Mouse (Mus musculus) brain, adult 2 months (tissue): ENCODE results near the gene Slc45a2.

Experiments used
- DNase-seq: peaks from one replicate; pipeline ENCODE4 v3.0.0; 2011; ENCODE audit warnings: low read depth, low spot score

The Slc45a2 gene

DNA sequence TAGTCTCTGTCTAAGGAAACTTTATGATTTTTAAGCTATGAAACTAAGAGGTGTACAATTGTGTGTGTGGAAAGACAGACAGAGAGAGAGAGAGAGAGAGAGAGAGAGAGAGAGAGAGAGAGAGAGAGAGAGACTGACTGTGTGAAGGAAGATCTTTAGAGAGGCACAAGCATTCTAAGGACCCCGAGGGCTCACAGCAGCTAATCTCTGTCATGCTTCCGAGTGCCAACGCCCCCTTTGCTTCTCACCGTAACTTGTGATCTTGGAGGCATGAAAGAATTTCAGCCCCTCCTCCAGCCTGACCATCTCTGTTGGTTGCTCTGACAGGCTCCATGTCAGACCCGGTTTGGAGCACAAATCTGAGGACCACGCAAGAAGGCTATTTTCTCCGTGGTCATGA is at the start of gene Slc45a2:
TSS of gene Slc45a2 (plus strand) at position 301 of the 400 bp plus-strand sequence.
- no peak for DNase-seq

DNA sequence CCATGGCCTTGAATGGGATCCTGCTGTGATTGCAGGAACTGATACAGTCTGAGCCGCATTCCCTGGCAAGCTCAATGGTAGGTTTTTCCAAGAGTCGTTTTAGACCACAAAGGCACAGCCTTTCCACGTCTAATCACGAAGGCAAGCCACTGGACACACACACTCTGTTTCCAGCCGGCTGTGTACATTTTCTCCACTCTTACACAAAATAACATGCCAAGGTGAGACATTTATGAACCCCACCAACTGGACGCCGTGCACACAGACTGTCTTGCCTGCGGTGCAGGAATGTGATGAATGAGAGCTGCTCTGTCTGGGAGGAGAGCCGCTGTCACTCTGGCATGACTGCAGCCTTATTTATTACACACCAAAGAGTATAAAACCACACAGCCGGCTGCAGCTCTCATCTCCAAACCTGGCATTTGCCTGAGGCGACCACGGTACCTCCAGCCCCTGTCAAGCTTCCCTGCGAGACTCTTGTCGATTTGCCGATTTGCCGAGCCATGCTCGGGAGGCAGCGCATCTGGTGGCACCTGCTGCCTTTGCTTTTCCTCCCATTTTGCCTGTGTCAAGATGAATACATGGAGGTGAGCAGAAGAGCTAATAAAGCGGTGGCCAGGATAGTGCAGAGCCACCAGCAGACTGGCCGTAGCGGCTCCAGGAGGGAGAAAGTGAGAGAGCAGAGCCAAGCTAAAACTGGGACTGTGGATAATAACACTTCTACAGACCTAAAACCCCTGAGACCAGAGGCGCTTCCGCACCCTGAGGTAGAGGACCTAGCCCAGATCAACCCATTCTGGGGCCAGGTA is 48.4 kb upstream of the Slc45a2 start, which contains the start of gene C1qtnf3:
TSS of gene C1qtnf3 (plus strand) at position 382 of the 809 bp plus-strand sequence.
- DNase-seq = no peak

DNA sequence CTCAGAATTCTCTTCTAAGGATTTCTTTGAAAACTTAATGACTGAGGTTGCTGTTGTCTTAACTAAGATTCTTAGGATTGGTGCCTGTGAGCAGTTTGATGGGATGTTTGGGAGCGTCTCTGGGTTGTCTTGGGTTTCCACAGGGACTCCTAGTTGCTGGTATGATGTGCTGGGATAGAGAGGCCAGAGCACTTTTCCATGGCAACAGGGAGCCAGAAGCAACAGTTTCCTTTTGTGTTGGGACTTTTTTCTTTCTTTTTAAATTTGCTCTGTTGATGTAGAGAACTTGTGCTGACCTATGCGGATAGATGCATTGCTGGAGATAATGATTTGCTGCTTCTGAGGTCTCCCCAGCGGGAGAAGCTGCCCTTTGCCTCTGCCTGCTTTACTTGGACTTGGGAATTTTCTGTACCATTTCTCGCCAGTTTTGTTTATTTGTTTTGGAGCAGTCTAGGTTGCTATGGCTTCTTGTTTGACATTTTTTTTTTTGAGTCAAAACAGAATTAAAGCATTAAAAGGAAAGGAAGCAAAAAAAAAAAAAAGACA is 47.7 kb upstream of the Slc45a2 start:
- no peak for DNase-seq

DNA sequence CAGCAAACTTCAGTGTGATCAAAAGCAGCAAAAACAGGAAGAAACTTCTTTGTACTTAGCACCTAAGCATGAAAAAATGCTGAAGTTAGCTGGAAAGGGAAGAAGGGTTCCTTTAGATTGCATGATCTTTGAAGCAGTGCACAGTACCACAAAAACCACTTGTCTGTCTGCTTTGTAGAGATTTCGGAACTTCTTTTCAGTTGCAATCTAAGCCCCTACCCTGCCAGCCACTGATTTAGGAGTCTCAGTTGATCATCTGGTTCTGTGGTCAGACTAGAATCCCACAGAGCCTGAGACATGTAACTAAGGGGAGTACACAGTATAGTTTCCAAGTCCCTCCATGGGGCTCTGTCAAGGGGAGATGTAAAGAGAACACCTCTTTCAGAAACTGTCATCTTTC is 47.1 kb upstream of the Slc45a2 start:
- no peak for DNase-seq

DNA sequence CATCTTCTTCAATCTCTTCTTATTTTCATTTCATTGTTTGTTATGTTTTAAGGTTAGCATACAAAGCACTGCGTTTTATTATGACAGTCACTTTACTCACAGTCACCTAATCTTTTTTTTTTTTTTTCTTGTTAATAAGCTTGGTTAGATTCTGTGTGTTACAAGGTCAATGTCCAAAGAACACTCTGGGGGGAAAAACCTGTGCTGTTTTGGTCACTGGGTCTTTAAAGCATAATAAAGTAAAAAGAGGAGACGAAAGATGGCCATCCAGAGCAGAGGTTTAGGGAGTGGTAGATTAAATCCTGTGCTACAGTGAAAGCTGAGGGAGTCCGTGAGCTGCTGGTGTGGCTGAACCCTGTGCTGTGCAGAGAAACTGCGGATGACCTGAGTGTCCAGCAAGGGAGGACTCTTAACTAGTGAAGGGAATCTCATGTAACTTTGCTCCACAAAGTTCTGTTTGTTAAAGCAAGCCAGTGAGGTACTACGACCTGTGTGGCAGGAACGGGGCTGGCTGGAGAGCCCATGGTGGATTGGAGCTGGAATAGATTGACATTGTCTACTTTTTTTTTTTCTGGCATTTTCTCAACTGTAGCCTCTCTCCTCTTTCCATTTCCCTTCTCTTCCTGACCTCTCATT is 46.0 kb upstream of the Slc45a2 start:
- DNase-seq = no peak

DNA sequence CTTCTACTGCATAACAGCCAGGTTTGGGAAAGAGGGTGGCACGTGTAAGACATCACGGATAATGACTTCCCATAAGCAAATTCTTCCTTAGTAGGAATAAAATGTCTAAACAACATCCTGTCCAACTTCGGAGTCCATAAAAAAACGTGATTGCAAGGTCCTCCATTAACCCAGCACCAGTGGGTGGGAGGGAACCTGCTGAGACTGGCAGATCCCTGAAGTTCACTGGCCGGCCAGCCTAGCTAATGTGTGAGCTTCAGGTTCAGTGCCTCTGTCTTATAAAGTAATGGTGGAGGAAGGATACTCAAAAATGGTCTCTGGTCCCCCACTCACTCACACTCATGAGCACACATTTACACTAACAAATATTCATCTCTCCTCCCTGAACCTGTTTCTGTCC is 45.4 kb upstream of the Slc45a2 start:
- no peak for DNase-seq

DNA sequence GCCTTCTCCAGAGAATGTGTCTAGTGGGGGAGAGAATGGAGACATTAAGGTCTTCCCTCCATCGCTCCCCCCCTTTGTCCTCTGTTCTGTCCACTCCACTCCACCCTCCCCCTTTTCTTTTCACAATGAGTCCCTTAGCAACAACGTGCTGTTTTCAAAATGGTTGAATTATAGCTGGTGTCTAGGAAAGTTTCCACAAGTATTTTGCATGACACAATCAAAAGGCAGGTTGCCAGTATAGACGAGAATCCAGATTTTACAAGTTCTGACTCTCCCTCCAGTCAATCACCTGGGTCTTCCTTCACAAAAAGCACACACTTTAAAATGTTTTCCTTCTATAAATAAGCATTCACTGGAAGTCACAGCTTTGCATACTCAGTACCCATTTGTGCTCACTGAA is 43.8 kb upstream of the Slc45a2 start:
- no peak for DNase-seq

DNA sequence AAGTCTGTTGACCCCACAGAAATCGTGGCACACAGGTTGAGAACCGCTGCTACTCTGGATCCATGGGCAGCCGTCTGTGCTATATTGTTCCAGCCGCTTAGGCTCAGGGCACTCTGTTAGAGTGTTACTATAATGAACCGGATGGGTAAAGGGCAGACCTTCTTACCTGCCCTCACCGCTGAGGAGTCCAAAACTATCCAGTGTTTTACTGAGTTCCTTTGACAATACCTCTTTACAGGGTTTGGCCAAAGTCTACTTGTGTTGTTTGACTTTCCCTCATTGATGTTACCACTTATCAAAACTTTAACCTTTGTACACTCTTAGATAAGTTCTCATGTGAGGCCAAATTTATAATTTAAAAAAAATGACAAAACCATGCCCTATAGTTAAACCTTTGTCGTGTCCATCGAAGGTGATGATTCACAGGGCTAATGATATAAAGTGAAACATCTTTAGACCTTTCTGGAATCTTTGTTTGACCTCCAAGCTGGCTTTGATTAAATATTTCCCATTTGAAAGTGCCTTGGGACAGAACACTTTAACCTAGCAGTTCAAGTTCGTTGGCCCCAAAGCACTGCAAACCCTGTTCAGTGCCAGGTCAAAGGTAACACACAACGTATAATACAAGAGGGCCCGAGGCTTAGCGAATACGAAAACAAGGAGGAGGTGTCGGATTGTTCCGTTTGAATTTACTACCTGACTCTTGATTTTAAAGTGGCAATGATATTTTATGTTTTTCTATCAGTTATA is 41.1 kb upstream of the Slc45a2 start:
- no peak for DNase-seq

DNA sequence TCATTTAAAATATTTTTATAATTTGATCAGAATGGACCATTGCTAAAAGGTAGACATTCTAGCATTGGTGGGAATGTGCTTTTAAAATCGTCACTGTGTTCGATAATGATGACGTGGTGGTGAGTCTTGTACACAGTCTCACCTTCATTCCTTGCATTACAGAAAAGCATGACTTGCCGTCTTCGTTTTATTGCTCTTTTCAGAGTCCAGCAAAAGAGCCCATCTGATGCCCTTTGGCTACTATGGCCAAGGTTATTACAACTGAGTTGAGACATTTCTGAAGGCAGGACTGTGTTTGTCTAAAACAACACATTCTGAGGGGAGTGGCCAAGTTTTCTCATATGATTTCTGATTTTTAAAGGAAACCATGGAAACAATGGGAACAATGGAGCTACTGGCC is 40.3 kb upstream of the Slc45a2 start:
- DNase-seq = no peak

DNA sequence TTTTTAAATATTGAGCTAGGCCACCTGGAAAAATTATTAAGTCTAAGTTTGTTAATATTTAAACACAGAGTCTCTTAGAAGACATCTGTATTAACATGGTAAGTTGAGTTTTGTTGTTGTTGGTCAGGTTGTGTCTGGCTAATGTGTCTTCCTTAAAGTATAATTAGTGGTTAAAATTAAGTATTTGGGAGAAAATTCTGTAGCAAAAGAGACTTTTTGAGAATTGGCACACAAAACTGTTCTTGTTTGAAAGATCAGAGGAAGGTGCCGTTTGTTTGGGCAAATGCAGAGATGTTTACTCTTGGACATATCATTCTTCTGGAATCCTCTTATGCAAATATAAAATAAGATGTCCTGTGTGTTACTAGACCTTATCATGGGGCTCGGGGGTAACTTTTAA is 37.9 kb upstream of the Slc45a2 start:
- DNase-seq = no peak

DNA sequence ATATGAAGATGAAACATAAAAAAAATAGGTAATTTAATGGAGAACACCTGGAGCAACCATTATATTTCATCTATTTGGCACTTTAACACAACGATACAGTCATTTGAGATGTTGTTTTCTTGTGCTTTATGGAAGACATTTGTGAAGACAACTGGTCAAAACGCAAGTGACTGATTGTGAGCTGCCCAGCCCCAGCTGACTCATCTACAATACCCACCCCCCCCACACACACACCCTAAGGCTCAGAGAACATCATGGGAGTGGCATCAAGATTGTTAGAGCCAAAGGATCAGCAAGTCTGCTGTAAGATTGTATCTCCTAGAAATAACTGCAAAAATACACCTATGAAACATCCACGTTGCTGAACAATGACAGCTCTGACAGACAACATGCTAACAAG is 31.1 kb upstream of the Slc45a2 start:
- no peak for DNase-seq

DNA sequence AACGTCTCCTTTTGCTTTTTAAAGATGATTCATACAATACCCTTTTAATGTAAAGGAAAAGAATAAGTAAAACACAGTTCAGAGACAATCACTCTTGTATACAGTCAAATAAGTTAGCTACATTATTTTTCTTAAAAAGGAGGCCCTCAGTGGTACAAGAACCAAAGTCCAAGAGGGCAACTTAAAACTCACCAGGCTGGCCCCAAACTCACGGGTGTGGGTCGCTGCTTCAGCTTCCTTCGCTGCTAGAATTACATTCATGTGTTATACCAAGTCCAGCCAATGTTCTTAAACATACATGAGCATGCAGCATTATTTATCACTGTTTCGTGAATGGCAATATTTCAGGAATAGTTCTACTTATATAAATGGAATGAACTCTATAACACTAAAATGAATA is 29.7 kb upstream of the Slc45a2 start:
- no peak for DNase-seq

DNA sequence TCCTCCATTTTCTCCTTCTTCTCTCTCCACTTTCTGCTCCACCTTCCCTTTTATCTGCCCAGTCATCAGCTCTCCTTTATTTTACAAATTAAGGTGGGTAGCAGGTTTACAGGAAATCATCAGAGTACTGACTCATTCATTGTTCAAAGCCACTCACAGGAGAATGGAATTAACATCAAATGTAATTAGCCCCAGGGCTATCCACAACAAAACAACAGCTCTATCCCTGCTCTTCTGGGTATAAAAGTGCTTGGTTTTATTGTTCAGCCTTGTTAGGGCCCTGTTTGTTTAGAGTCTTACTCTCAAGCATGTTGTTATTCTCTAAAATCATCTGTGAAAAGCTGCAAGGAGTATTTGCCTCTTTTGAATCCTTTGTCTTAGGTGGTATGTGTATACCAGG is 23.4 kb upstream of the Slc45a2 start:
- DNase-seq = no peak

DNA sequence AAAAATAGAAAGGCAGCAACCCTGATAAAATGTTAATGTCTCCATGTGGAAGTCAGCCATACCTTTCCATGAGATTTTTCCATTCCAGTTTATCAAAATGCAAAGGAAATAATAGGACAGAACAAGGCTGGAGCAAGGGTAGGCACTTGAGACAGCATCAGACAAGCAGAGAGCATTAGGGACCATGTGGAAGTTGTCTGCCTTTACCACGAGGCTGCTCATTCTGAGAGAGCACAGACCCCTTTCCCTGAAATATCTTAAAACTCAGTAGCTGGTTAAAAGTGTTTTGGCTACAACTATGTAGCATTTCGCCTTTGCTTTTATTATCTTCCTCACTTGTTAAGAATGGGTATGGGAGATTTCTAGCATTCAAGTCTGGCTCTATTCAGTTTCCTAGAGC is 19.8 kb upstream of the Slc45a2 start:
- DNase-seq = no peak

DNA sequence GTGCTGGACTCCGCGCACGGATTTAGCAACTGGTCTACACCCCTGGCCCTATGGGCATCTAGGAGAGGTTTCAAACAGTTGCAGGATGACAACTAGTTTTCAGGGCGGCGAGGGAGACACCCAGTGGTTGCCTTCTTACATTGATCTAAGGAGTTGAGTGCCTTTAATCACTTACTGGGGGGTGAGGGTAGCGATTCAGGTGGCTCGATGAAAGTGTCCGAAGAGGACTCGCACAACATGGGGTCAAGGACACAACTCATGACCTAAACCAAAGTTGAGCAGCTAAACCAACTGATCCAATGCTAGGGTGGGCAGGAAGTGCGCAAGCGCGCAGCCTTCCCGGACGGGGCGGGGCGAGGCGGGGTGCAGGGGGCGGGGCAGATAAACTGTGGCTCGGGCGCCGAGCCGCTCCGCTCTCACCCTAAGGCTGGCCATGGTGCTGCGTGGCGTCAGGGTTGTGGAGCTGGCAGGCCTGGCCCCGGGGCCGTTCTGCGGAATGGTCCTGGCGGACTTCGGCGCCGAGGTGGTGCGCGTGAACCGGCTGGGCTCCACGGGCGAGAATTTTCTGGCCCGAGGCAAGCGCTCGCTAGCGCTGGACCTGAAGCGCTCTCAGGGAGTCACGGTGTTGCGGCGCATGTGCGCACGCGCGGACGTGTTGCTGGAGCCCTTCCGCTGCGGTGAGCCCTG is 19.0 kb upstream of the Slc45a2 start, which contains the start of gene Amacr:
TSS of gene Amacr (plus strand) at position 380 of the 687 bp plus-strand sequence.
- DNase-seq = peak; percentile 97

DNA sequence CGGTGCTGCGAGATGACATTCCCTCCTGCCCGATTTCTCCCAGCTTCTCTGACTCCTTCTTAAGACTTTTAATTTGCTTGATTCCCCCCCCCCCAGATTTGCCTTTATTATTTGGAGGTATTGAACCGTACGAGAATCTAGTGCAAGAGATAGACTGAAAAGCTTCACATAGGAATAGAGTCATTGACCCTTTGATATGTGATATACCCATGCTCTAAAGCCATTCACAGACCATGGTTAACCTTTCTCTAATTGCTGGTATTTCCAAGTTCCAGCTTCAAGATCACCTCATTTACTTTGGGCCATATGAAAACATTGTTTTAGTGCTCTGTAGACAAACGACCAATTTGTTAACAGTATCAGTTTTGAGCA is 18.5 kb upstream of the Slc45a2 start:
- DNase-seq = peak; percentile 15

DNA sequence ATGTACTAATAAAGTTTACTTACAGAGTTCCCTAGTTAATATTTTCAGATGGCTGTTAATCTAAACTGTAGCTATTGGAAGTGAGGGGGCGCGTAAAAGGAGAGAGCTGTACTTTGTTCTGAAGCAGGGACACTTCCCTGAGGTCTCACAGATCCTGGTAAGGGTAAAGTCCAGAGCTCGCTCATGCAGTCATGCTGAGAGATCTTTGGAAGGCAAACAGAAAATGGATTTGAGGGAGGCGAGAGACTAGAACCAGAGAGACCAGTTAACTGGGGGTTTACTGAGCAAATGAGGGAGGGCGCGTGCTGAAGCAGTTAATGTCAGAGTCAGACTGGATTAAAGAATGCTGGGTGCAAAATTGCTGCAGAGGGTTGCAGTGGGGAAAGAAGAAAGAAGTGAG is 14.8 kb upstream of the Slc45a2 start:
- DNase-seq = no peak

DNA sequence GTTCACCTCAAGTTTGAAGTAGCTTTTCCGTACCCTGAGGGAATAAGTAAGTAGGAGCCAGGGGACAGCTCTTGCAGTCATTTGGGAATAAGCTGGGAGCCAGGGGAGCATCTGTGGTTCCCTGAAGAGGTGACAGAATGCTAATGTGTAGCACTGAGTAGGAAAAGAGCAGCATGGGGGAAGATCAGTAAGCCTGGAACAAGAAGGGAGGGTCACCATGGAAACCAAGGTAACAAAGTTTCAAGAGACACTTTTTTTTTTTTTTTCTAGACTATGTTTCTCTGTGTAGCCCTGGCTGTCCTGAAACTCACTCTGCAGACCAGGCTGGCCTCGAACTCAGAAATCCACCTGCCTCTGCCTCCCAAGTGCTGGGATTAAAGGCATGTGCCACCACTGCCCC is 14.0 kb upstream of the Slc45a2 start:
- peak; percentile 46 for DNase-seq

DNA sequence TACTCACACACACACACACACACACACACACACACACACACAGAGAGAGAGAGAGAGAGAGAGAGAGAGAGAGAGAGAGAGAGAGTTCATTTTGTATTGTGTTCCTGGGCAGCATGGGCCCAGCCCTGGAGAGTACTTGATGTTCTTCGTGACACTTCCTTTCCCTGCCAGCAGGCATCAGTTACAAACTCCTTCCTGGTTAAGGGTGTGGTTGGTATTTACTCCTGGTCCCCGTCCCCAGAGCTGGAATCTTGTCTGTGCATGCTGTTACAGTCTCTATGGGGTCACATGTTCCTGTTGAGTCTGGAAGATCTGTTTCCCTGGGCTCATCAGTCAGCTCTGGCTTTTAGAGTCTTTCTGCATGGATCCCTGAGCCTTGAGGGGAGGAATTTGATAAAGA is 10.1 kb upstream of the Slc45a2 start:
- DNase-seq = no peak

DNA sequence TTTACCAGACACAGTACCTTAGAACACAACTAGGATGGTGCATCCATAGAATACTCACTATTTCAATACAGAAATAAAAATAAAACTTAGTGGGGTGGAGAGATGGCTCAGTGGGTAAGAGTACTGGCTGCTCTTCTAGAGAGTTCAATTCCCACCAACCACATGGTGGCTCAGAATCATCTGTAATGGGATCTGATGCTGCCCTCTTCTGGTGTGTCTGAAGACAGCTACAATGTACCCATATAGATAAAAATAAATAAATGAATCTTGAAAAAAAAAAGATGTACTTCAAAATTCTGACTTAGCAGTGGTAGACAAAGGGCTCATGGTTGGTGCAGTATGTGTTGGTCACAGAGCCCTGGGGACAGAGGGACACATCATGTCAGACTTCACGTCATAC is 9.0 kb upstream of the Slc45a2 start:
- peak; percentile 33 for DNase-seq

DNA sequence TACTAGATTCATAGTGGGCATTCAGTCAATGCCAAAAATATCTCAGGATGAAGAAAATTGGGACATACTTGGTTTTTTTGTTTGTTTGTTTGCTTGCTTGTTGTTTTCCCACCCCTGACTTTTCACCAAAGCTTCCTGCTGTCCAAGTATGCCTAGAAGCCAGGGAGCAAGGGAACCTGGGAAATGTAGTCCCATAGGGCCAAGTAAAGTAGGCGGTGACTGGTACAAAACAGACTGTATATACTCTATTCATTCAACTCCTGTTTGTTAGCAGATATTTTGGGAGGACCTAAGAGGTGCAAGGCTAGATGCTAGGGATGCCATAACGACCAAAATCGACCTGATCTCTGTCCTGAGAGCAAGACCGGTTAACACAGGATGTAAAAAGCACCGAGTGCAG is 689 bp upstream of the Slc45a2 start:
- peak; percentile 40 for DNase-seq

DNA sequence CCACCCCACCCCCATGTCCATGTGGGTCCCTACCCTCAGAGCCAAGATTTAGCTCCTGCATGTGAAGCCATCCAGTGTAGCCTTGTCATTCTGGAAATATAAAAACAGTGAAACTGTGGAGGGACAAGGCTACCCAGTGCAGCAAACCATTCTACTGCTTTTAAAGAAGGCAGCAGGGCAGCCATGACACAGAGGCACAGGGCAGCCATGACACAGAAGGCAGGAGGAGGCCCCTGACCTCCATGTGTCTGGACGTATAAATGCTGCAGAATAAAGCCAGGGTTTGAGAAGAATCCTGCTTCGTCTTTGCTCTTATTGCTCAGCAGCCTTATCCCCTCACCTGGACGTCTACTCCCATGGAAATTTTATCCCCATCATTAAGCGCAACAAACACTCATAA is 3.3 kb downstream of the Slc45a2 start:
- no peak for DNase-seq
